In genomic region chr1:78420271-78420670, GRCm38 (mm10) we compare ENCODE assay signal across 16 mouse cellular contexts.
"Had no signal": no experiment of that assay in that cellular context is flagged by ENCODE, and none has a peak within 500 bp of the region (broad histone marks: within the 10 kb centered on the region; RNA-seq: fewer than 3 reads in every experiment).

No protein-coding gene starts in this region.

- H3K4me3 ChIP-seq: gastrocnemius, adult 2 months; heart, adult 2 months; heart, embryonic 13.5 days; heart, embryonic 15.5 days; hindbrain, embryonic 10.5 days; hindbrain, embryonic 12.5 days; intestine, embryonic 15.5 days; layer of hippocampus, adult 2 months; left cerebral cortex, adult 2 months; limb, embryonic 10.5 days; limb, embryonic 12.5 days; liver, embryonic 13.5 days had no signal

- H3K9ac ChIP-seq: heart, embryonic 13.5 days; heart, embryonic 15.5 days; hindbrain, embryonic 12.5 days; hindbrain, embryonic 14.5 days; intestine, embryonic 15.5 days; limb, embryonic 12.5 days; liver, embryonic 13.5 days had no signal

- ATAC-seq: inflammation-experienced regulatory T-cells, adult 6 months had no signal

- H3K36me3 ChIP-seq: heart, embryonic 15.5 days; intestine, embryonic 15.5 days had no signal

- H3K27ac ChIP-seq: gastrocnemius, adult 2 months; heart, adult 2 months; heart, embryonic 13.5 days; heart, embryonic 15.5 days; hindbrain, embryonic 10.5 days; hindbrain, embryonic 12.5 days; hindbrain, embryonic 14.5 days; intestine, embryonic 15.5 days; layer of hippocampus, adult 2 months; left cerebral cortex, adult 2 months; limb, embryonic 10.5 days; limb, embryonic 12.5 days; liver, embryonic 13.5 days had no signal

- H3K27me3 ChIP-seq: heart, embryonic 13.5 days; heart, embryonic 15.5 days; hindbrain, embryonic 12.5 days; intestine, embryonic 15.5 days; limb, embryonic 12.5 days; liver, embryonic 13.5 days had no signal

- H3K4me2 ChIP-seq: heart, embryonic 11.5 days; heart, embryonic 13.5 days; heart, embryonic 15.5 days; hindbrain, embryonic 12.5 days; hindbrain, embryonic 14.5 days; intestine, embryonic 15.5 days; limb, embryonic 12.5 days; liver, embryonic 11.5 days; liver, embryonic 13.5 days had no signal

- H3K4me1 ChIP-seq: intestine, embryonic 15.5 days; liver, embryonic 13.5 days had no signal

- H3K9me3 ChIP-seq: heart, embryonic 13.5 days; heart, embryonic 15.5 days; hindbrain, embryonic 10.5 days; hindbrain, embryonic 12.5 days; intestine, embryonic 15.5 days; limb, embryonic 10.5 days; limb, embryonic 12.5 days; liver, embryonic 13.5 days had no signal
